Mouse (Mus musculus) cerebellum, adult 2 months (tissue): Measurements from ENCODE around the gene Clba1.

Source experiments
- CTCF ChIP-seq: fragments of 200-500 bp; IDR thresholded peaks from 2 replicates; pipeline ENCODE4 v1.5.1; 2011; ENCODE audit warnings: low read depth, mild to moderate bottlenecking, control low read depth, low read length, moderate library complexity, borderline replicate concordance; ENCODE audit not compliant: insufficient read depth
- POLR2A ChIP-seq: fragments of 200-500 bp; IDR thresholded peaks from 2 replicates; pipeline ENCODE4 v1.6.1; 2011; ENCODE audit warnings: low read length, control low read depth, borderline replicate concordance; ENCODE audit not compliant: insufficient read depth

- no peak for TF ChIP-seq CTCF
- TF ChIP-seq POLR2A = no peak
Observed at GRCm38 (mm10) chr12:112828501-112829243, 19.9 kb downstream of the Clba1 start.
